Mouse (Mus musculus): ENCODE measurements at regions not wholly inside any gene's neighbourhood (a gene's known extent, or its start where the extent isn't known, plus 50 kb on each side); places are given as distances from the start of the nearest gene placed in this dataset.

DNA sequence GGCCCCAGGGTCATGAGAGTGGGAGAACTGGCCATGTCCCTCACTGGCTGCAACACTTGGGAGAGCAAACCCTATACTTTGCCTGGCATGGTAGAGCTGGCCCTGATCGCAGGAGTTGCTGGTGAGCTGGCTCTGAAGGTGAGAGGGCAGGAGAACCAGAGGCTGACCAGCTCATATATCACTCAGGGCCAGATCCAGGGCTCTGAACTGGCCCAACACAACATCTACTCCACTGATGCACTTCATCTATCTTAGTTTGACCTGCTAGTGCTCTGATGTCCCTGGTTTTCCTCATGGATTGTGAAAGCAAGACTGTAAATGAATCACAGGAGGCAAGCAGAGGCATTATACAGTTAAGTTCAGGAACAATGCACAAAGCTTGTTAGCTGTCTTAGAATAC, 137.6 kb upstream of the Mctp2 start:
- no peak overlapping the region for H3K4me2 ChIP-seq (ENCODE audit: low read depth)
- no peak overlapping the region for H3K9ac ChIP-seq
- H3K27me3 ChIP-seq (ENCODE audit: insufficient read depth, low read length): no peaks in the 10 kb centered on the region
- TF ChIP-seq CTCF (IDR thresholded peaks at IDR 0.05; ENCODE audit: low read depth): no peak
- ATAC-seq: no peak
- H3K9me3 ChIP-seq (ENCODE audit: low read length): no peaks in the 10 kb centered on the region
- H3K4me3 ChIP-seq (ENCODE audit: low read depth, low read length): no peak overlapping the region
- H3K4me1 ChIP-seq (ENCODE audit: insufficient read depth): no peaks in the 10 kb centered on the region
- H3K27ac ChIP-seq (ENCODE audit: low read depth, low read length): no peak overlapping the region
- no peaks in the 10 kb centered on the region for H3K36me3 ChIP-seq (ENCODE audit: insufficient read depth)
- 96% methylated on average over 1 of the region's 1 CpGs for WGBS
- no peak for DNase-seq

DNA sequence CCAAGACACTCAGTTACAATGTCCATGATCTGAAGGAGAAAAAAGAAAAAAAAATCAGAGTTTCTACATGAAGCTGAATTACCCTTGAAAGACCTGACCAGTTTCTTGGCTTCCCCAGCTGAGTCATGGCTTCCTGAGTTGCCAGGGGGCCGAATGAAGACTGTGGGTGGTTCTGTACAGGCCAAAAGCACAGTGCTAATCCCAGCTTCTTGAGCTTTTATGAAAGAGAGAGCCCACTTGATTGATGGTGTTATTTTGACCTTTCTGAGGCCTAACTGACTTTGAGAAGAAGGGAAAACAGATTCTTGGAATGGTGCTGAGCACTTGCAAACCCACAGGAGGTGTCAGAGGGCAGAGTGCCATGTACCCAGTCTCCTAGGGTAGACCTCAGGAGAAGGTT, 138.4 kb upstream of the Mctp2 start:
- no peak for ATAC-seq
- no peaks in the 10 kb centered on the region for H3K4me1 ChIP-seq (ENCODE audit: insufficient read depth)

DNA sequence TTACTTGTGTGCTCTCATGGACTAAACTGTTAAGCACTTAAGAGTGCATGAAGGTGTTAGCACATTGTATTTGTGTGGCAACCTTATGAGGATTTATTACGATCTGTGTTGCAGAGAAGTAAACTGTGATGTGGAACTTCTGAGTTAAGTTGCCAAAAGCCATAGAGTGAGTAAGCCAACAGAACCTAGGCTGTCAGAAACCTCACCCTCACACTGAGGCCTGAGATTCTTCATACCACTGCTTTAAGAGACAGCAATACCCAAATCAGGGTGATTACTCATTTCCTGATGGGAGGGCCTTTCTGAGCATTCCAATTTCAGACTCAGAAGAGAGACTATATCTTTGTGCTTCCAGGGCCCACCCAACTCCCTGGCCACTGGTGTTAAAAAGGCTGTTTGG, 140.5 kb upstream of the Mctp2 start:
- Histone ChIP-seq H3K4me3 (ENCODE audit: low read depth, low read length) (no peak overlapping the region), H3K4me1 (ENCODE audit: insufficient read depth) (no peaks in the 10 kb centered on the region), H3K9me3 (ENCODE audit: low read length) (no peaks in the 10 kb centered on the region), H3K27me3 (ENCODE audit: insufficient read depth, low read length) (no peaks in the 10 kb centered on the region), H3K36me3 (ENCODE audit: insufficient read depth) (no peaks in the 10 kb centered on the region), H3K9ac (no peak overlapping the region), H3K27ac (ENCODE audit: low read depth, low read length) (no peak overlapping the region), H3K4me2 (ENCODE audit: low read depth) (no peak overlapping the region)
- ATAC-seq (no peak), DNase-seq (no peak)
- TF ChIP-seq CTCF (IDR thresholded peaks at IDR 0.05; ENCODE audit: low read depth): no peak
- 90% methylated on average over 1 of the region's 1 CpGs for WGBS

More for the DNA sequence above, 138.4 kb upstream of the Mctp2 start:
- TF ChIP-seq CTCF (IDR thresholded peaks at IDR 0.05; ENCODE audit: low read depth): no peak
- DNase-seq: no peak
- H3K27me3 ChIP-seq (ENCODE audit: insufficient read depth, low read length): no peaks in the 10 kb centered on the region
- no peaks in the 10 kb centered on the region for H3K9me3 ChIP-seq (ENCODE audit: low read length)
- H3K4me3 ChIP-seq (ENCODE audit: low read depth, low read length): no peak overlapping the region
- no peak overlapping the region for H3K9ac ChIP-seq
- H3K27ac ChIP-seq (ENCODE audit: low read depth, low read length): no peak overlapping the region
- 72% methylated on average over 1 of the region's 1 CpGs for WGBS
- H3K36me3 ChIP-seq (ENCODE audit: insufficient read depth): no peaks in the 10 kb centered on the region
- no peak overlapping the region for H3K4me2 ChIP-seq (ENCODE audit: low read depth)

DNA sequence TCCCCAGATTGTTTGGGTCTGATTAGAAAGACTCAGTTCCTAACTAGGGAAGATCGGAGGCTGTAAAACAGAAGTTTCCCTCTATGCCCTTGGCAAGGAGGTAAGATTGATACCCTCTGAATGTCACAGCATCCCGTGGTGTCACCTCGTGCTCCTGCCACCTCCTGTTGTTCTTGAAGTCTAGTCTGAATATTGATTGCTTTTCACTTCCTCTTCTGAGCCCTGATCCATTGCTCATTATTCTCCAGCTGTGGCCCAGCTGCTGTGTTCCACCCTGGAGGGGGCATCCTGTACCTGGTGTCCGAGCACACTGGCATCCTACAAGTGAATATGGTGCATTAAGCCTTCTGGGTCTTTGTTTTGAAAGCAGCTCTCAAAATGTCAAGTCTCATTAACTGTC, 156.6 kb upstream of the Mctp2 start:
- TF ChIP-seq CTCF (IDR thresholded peaks at IDR 0.05; ENCODE audit: low read depth): no peak
- H3K27ac ChIP-seq (ENCODE audit: low read depth, low read length): no peak overlapping the region
- ATAC-seq (no peak), DNase-seq (no peak)
- no peaks in the 10 kb centered on the region for H3K9me3 ChIP-seq (ENCODE audit: low read length)
- H3K4me2 ChIP-seq (ENCODE audit: low read depth): no peak overlapping the region
- WGBS: 69% methylated on average over 4 of the region's 4 CpGs
- H3K4me3 ChIP-seq (ENCODE audit: low read depth, low read length): no peak overlapping the region
- no peaks in the 10 kb centered on the region for H3K4me1 ChIP-seq (ENCODE audit: insufficient read depth)
- no peak overlapping the region for H3K9ac ChIP-seq
- H3K36me3 ChIP-seq (ENCODE audit: insufficient read depth): no peaks in the 10 kb centered on the region
- no peaks in the 10 kb centered on the region for H3K27me3 ChIP-seq (ENCODE audit: insufficient read depth, low read length)

DNA sequence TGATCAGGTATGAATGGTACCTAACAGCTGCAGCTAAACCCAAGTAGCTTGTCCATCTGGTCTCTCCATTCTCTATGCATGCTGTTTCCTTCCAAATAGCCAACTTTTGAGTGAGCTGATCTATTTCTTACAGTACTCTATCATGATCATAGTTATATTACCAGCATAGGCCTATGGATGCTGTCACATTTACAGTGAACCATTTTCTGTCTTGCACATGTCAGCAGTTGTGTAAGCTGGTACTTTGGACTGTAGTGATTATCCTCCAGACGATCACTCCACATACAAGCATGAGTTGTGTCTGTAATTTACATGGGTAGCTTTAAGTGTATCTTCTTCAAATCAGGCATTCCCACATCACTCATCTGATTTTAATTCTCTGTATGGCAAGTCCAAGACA, 158.2 kb upstream of the Mctp2 start:
- DNase-seq (no peak), ATAC-seq (no peak)
- Histone ChIP-seq H3K27ac (ENCODE audit: low read depth, low read length) (no peak overlapping the region), H3K4me1 (ENCODE audit: insufficient read depth) (no peaks in the 10 kb centered on the region), H3K9ac (no peak overlapping the region), H3K4me3 (ENCODE audit: low read depth, low read length) (no peak overlapping the region), H3K9me3 (ENCODE audit: low read length) (no peaks in the 10 kb centered on the region), H3K27me3 (ENCODE audit: insufficient read depth, low read length) (no peaks in the 10 kb centered on the region), H3K36me3 (ENCODE audit: insufficient read depth) (no peaks in the 10 kb centered on the region), H3K4me2 (ENCODE audit: low read depth) (no peak overlapping the region)
- TF ChIP-seq CTCF (IDR thresholded peaks at IDR 0.05; ENCODE audit: low read depth): no peak
- 58% methylated on average over 1 of the region's 1 CpGs for WGBS

DNA sequence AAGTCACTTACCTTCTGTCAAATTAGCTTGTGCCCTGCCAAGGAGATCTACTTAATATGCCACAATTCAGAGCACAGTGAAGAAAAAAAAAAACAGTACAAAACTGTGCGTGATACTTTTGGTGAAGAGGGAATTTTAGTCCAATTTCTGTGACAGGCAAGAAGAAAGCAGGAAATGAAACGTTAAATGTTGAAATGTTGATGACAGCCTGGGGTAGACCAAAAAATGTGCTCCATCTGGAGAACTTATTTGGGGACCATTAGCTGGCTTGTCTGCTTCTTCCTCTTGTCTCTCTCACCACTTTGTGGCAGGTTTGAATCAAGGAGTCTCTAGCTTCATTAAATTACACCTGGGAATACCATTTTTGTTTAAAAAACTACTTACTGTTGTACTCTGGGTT, 163.3 kb upstream of the Mctp2 start:
- Histone ChIP-seq H3K9me3 (ENCODE audit: low read length) (no peaks in the 10 kb centered on the region), H3K4me2 (ENCODE audit: low read depth) (no peak overlapping the region), H3K27ac (ENCODE audit: low read depth, low read length) (no peak overlapping the region), H3K9ac (no peak overlapping the region), H3K4me3 (ENCODE audit: low read depth, low read length) (no peak overlapping the region), H3K27me3 (ENCODE audit: insufficient read depth, low read length) (no peaks in the 10 kb centered on the region), H3K36me3 (ENCODE audit: insufficient read depth) (no peaks in the 10 kb centered on the region), H3K4me1 (ENCODE audit: insufficient read depth) (no peaks in the 10 kb centered on the region)
- no peak; the same call in 1 of the 2 replicates for ATAC-seq
- no peak for TF ChIP-seq CTCF (IDR thresholded peaks at IDR 0.05; ENCODE audit: low read depth)
- 35% methylated on average over 2 of the region's 2 CpGs for whole genome bisulfite sequencing
- DNase-seq: no peak

DNA sequence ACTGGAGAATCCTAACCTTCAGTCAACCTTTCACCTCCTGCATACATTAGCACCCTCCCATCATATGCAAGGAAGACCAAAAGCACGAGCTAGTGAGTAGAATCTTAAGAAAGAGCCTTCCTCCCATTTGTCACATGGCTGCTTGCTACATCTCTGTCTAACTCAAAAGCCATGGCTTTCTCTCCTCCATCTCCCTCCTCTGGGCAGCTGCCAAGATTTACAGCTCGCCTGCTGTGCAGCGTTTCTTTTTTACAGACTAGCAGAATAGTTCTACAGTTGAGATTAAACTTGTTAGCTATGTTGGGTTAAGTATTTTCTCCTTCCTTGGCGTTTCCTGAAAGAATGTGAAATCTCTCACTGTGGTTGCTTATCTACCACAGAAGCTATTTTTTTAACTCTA, 168.3 kb upstream of the Mctp2 start:
- ATAC-seq: no peak
- H3K9ac ChIP-seq: no peak overlapping the region
- DNase-seq: peak; percentile 69
- no peak overlapping the region for H3K27ac ChIP-seq (ENCODE audit: low read depth, low read length)
- TF ChIP-seq CTCF (IDR thresholded peaks at IDR 0.05; ENCODE audit: low read depth): no peak
- no peaks in the 10 kb centered on the region for H3K36me3 ChIP-seq (ENCODE audit: insufficient read depth)
- no peaks in the 10 kb centered on the region for H3K9me3 ChIP-seq (ENCODE audit: low read length)
- no peak overlapping the region for H3K4me2 ChIP-seq (ENCODE audit: low read depth)
- no peaks in the 10 kb centered on the region for H3K27me3 ChIP-seq (ENCODE audit: insufficient read depth, low read length)
- 24% methylated on average over 4 of the region's 4 CpGs for WGBS
- no peak overlapping the region for H3K4me3 ChIP-seq (ENCODE audit: low read depth, low read length)
- H3K4me1 ChIP-seq (ENCODE audit: insufficient read depth): no peaks in the 10 kb centered on the region

DNA sequence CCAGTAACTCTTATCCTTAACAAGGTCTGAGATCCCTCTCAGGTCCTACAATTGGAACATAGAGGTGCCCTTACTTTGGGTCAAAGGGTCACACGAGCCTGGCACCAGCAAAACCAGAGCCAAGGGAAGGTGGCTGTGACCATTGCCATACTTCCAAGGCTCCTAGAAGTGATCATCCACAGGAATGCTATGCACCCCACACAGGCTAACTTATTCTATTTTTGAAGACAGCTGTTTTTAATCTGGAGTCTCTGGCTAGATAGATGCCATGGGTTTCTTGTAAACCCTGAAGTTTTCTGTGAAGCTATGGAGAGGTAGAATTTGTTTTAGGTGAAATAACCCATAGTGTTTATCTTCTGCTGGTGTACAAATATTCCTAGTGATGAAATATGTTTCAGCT, 172.5 kb upstream of the Mctp2 start:
- no peak overlapping the region for H3K4me3 ChIP-seq (ENCODE audit: low read depth, low read length)
- no peak overlapping the region for H3K27ac ChIP-seq (ENCODE audit: low read depth, low read length)
- no peak for DNase-seq
- 82% methylated on average over 1 of the region's 1 CpGs for WGBS
- no peak overlapping the region for H3K9ac ChIP-seq
- TF ChIP-seq CTCF (IDR thresholded peaks at IDR 0.05; ENCODE audit: low read depth): no peak
- ATAC-seq: no peak
- no peaks in the 10 kb centered on the region for H3K4me1 ChIP-seq (ENCODE audit: insufficient read depth)
- H3K36me3 ChIP-seq (ENCODE audit: insufficient read depth): no peaks in the 10 kb centered on the region
- H3K9me3 ChIP-seq (ENCODE audit: low read length): no peaks in the 10 kb centered on the region
- H3K4me2 ChIP-seq (ENCODE audit: low read depth): no peak overlapping the region
- no peaks in the 10 kb centered on the region for H3K27me3 ChIP-seq (ENCODE audit: insufficient read depth, low read length)
